Mouse (Mus musculus): ENCODE measurements at regions not wholly inside any gene's neighbourhood (a gene's known extent, or its start where the extent isn't known, plus 50 kb on each side); places are given as distances from the start of the nearest gene placed in this dataset.

DNA sequence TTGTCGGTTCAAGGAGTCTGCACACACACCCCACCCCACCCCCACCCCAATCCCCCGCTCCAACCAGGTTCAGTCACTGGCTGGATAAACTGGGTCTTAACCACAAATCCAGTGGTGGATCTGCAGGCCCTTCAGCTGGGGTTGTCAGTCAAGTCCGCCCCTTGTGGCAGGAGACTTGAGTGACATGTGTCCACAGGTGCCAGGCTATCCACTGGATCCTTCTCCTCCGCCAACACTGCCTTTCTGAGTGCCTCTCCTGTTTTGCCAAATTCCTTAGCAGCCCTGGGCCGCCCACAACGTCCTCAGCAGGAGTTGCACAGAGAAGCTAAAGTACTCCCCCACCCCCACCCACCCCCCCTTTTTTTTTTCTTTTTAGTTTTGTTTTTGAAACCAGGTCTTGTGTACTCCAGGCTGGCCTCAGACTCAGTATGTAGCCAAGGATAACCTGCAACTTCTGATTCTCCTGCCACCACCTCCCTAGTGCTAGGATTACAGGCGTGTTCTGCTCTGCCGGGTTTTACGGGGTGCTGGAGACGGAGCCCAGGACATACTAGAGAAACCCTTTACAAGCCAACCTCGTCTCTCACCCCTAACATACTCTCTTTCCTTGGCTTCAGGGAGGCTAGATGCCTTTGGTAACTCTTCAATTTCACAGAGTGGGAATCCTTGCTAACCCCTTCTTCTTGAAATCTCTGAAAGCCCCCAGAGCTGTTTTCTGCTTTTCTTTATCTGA, 57.2 kb upstream of the Zfp280d start:
- no peak for DNase-seq (ENCODE audit: low read depth, low spot score)
- H3K9ac ChIP-seq (ENCODE audit: insufficient read depth, low read depth, low read length, poor library complexity, severe bottlenecking): no peak overlapping the region
- no peak overlapping the region for H3K4me3 ChIP-seq (ENCODE audit: insufficient read depth in 1 of 2, low read depth in 1 of 2, low read length in 2 of 2, poor library complexity in 1 of 2, severe bottlenecking in 1 of 2)
- no peak for TF ChIP-seq ZNF384 (IDR thresholded peaks at IDR 0.05; ENCODE audit: low read depth, low read length)
- TF ChIP-seq ZC3H11A (IDR thresholded peaks at IDR 0.05; ENCODE audit: borderline replicate concordance, low read depth, low read length): no peak
- TF ChIP-seq MAFK (IDR thresholded peaks at IDR 0.05; ENCODE audit: insufficient read depth, low read depth, low read length): no peak
- no peak for TF ChIP-seq HCFC1 (IDR thresholded peaks at IDR 0.05; ENCODE audit: borderline replicate concordance, insufficient read depth, low read length)
- TF ChIP-seq CHD2 (IDR thresholded peaks at IDR 0.05; ENCODE audit: low read depth, low read length): no peak
- H3K27ac ChIP-seq (ENCODE audit: insufficient read depth, low read depth, low read length, poor library complexity, severe bottlenecking): no peak overlapping the region
- in situ Hi-C loops (cut with MboI; ENCODE audit: low sequenced_read_pairs in 2 of 2, unreplicated experiment in 2 of 2): no loop called here
- no peaks in the 10 kb centered on the region for H3K36me3 ChIP-seq (ENCODE audit: control insufficient read depth, insufficient read depth, low read length, poor library complexity, severe bottlenecking)
- H3K4me1 ChIP-seq (ENCODE audit: control insufficient read depth in 2 of 2, insufficient read depth in 2 of 2, low read length in 2 of 2, poor library complexity in 1 of 2): peaks cover 0 to 4% of the 10 kb centered on the region in 2 experiments; a peak in 1 of 4 replicates
- no peaks in the 10 kb centered on the region for H3K9me3 ChIP-seq (ENCODE audit: control insufficient read depth, insufficient read depth, low read depth, low read length)

DNA sequence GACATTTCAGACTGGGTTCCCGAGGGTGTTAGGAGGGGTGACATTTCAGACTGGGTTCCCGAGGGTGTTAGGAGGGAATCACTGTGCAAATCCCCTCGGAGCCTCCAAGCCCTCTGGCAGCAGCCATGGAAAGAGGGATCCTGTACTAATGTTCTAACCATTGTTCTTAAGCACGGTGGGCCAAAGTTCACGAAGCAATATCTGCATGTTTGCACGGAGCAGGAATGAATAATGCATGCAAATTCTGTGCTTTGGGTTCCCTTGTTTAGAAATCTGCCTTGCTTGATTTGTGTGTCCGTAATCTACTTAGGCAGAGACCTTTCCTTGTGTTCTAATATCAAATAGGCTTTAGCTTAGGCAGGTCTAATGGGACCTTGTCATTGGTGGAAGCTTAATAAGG, 55.9 kb upstream of the Zfp280d start:
- Histone ChIP-seq H3K27ac (ENCODE audit: insufficient read depth, low read depth, low read length, poor library complexity, severe bottlenecking) (no peak overlapping the region), H3K4me1 (ENCODE audit: control insufficient read depth in 2 of 2, insufficient read depth in 2 of 2, low read length in 2 of 2, poor library complexity in 1 of 2) (peaks cover 0 to 4% of the 10 kb centered on the region in 2 experiments; a peak in 1 of 4 replicates), H3K36me3 (ENCODE audit: control insufficient read depth, insufficient read depth, low read length, poor library complexity, severe bottlenecking) (no peaks in the 10 kb centered on the region), H3K4me3 (ENCODE audit: insufficient read depth in 1 of 2, low read depth in 1 of 2, low read length in 2 of 2, poor library complexity in 1 of 2, severe bottlenecking in 1 of 2) (no peak overlapping the region), H3K9me3 (ENCODE audit: control insufficient read depth, insufficient read depth, low read depth, low read length) (no peaks in the 10 kb centered on the region), H3K9ac (ENCODE audit: insufficient read depth, low read depth, low read length, poor library complexity, severe bottlenecking) (no peak overlapping the region)
- in situ Hi-C loops (cut with MboI; ENCODE audit: low sequenced_read_pairs in 2 of 2, unreplicated experiment in 2 of 2): no loop called here
- no peak for DNase-seq (ENCODE audit: low read depth, low spot score)
- TF ChIP-seq CHD2 (IDR thresholded peaks at IDR 0.05; ENCODE audit: low read depth, low read length): no peak
- TF ChIP-seq ZC3H11A (IDR thresholded peaks at IDR 0.05; ENCODE audit: borderline replicate concordance, low read depth, low read length): no peak
- TF ChIP-seq HCFC1 (IDR thresholded peaks at IDR 0.05; ENCODE audit: borderline replicate concordance, insufficient read depth, low read length): no peak
- TF ChIP-seq MAFK (IDR thresholded peaks at IDR 0.05; ENCODE audit: insufficient read depth, low read depth, low read length): no peak
- no peak for TF ChIP-seq ZNF384 (IDR thresholded peaks at IDR 0.05; ENCODE audit: low read depth, low read length)

DNA sequence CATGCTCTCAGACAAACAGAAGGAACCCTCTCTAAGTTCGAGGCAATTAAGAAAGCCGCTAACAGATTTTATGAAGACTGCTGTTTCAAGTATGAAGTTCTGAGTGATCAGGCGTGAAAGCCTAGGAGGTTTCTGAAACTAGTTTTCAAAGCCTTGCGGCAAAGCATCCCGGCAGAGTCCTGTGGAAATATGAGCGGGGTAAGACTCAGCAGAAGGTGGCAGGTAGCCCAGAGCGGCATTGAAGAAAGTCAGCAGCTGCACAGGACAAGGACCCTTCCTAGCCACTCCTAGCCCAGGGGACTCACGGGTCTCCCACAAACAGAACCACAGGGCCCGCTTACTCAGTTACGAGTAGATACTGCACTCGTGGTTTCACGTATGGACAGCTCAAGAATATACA, 54.8 kb upstream of the Zfp280d start:
- Histone ChIP-seq H3K4me1 (ENCODE audit: control insufficient read depth in 2 of 2, insufficient read depth in 2 of 2, low read length in 2 of 2, poor library complexity in 1 of 2) (peaks cover 0 to 4% of the 10 kb centered on the region in 2 experiments; a peak in 1 of 4 replicates), H3K27ac (ENCODE audit: insufficient read depth, low read depth, low read length, poor library complexity, severe bottlenecking) (no peak overlapping the region), H3K9ac (ENCODE audit: insufficient read depth, low read depth, low read length, poor library complexity, severe bottlenecking) (no peak overlapping the region), H3K4me3 (ENCODE audit: insufficient read depth in 1 of 2, low read depth in 1 of 2, low read length in 2 of 2, poor library complexity in 1 of 2, severe bottlenecking in 1 of 2) (no peak overlapping the region), H3K36me3 (ENCODE audit: control insufficient read depth, insufficient read depth, low read length, poor library complexity, severe bottlenecking) (no peaks in the 10 kb centered on the region), H3K9me3 (ENCODE audit: control insufficient read depth, insufficient read depth, low read depth, low read length) (no peaks in the 10 kb centered on the region)
- no peak for TF ChIP-seq ZC3H11A (IDR thresholded peaks at IDR 0.05; ENCODE audit: borderline replicate concordance, low read depth, low read length)
- TF ChIP-seq ZNF384 (IDR thresholded peaks at IDR 0.05; ENCODE audit: low read depth, low read length): no peak
- TF ChIP-seq CHD2 (IDR thresholded peaks at IDR 0.05; ENCODE audit: low read depth, low read length): no peak
- no peak for TF ChIP-seq HCFC1 (IDR thresholded peaks at IDR 0.05; ENCODE audit: borderline replicate concordance, insufficient read depth, low read length)
- no peak for TF ChIP-seq MAFK (IDR thresholded peaks at IDR 0.05; ENCODE audit: insufficient read depth, low read depth, low read length)
- DNase-seq (ENCODE audit: low read depth, low spot score): no peak
- in situ Hi-C loops (cut with MboI; ENCODE audit: low sequenced_read_pairs in 2 of 2, unreplicated experiment in 2 of 2): no loop called here

DNA sequence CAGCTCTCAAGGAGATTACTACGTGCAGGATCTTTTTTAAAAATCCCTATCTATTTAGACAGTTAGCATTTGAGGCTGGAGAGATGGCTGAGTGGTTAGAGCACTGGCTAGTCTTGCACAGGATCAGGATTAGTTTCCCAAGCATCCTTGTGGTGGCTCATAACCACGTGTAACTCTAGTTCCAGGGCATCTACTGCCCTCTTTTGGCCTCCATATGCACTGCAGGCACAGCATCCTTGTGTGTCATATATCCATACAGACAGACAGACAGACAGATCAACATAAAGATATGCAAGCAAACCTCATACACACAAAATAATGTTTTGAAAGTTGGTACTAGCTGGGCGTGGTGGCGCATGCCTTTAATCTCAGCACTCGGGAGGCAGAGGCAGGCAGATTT, 53.3 kb upstream of the Zfp280d start:
- DNase-seq (ENCODE audit: low read depth, low spot score): peak; percentile 54
- H3K4me1 ChIP-seq (ENCODE audit: control insufficient read depth in 2 of 2, insufficient read depth in 2 of 2, low read length in 2 of 2, poor library complexity in 1 of 2): peaks cover 0 to 4% of the 10 kb centered on the region in 2 experiments; a peak in 1 of 4 replicates
- no peak overlapping the region for H3K4me3 ChIP-seq (ENCODE audit: insufficient read depth in 1 of 2, low read depth in 1 of 2, low read length in 2 of 2, poor library complexity in 1 of 2, severe bottlenecking in 1 of 2)
- in situ Hi-C loops (cut with MboI; ENCODE audit: low sequenced_read_pairs in 2 of 2, unreplicated experiment in 2 of 2): no loop called here
- no peaks in the 10 kb centered on the region for H3K36me3 ChIP-seq (ENCODE audit: control insufficient read depth, insufficient read depth, low read length, poor library complexity, severe bottlenecking)
- TF ChIP-seq ZC3H11A (IDR thresholded peaks at IDR 0.05; ENCODE audit: borderline replicate concordance, low read depth, low read length) (peak; percentile 38; the same call in 1 of the 2 replicates), HCFC1 (IDR thresholded peaks at IDR 0.05; ENCODE audit: borderline replicate concordance, insufficient read depth, low read length) (no peak)
- H3K27ac ChIP-seq (ENCODE audit: insufficient read depth, low read depth, low read length, poor library complexity, severe bottlenecking): no peak overlapping the region
- H3K9me3 ChIP-seq (ENCODE audit: control insufficient read depth, insufficient read depth, low read depth, low read length): no peaks in the 10 kb centered on the region
- H3K9ac ChIP-seq (ENCODE audit: insufficient read depth, low read depth, low read length, poor library complexity, severe bottlenecking): no peak overlapping the region
